9 mouse cellular contexts compared by ENCODE assay signal in the genomic region with DNA sequence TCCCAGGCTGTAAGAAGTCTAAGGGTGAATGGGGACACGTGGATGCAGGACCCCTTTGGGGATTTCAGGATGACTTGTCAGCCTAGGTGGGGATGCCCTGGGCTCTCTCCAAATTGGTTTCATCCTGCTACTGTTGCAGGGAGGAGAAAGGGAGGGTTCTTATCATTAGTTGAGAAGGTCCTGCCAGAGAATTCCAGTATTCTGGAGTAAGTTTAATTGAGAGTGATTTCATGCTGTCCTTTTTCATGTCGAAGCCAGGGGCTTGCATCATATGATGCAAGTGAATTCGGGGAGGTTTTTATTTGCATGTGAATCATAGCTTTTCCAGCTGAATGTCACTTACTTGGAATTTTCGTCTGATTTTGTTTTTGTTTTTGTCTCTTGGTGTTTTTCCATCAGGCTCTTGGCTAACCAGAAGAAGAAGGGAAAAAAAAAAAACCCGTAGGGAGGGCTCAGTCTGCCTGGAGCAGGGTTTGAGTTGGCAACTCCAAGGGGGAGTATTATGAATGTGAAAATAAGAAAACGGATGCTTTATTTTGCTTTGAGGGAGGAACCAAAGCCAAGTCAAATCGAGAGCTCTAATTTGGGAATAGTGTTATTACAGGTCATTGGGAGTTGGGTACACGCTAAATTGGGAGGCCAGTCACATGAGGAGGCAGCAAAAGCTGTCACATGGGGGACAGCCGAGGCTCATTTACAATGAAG.
DNase-seq lines count a peak whose midpoint lies in the region; ATAC-seq and TF ChIP-seq lines count a peak whose summit lies in the region.
"Had no signal": no experiment of that assay in that cellular context is flagged by ENCODE, and none has a peak within 500 bp of the region (broad histone marks: within the 10 kb centered on the region; RNA-seq: fewer than 3 reads in every experiment).

No protein-coding gene starts in this region.

- no peaks in the 10 kb centered on the region; the same call in 1 of the 2 replicates for H3K79me2 ChIP-seq in liver, adult 2 months (ENCODE audit: control insufficient read depth, insufficient read depth, low read length)

- TF ChIP-seq CTCF in liver, adult 2 months (IDR thresholded peaks at IDR 0.05; ENCODE audit: low read depth, low read length): no peak

- no peaks in the 10 kb centered on the region for H3K27me3 ChIP-seq in forebrain, embryonic 13.5 days
- no peaks in the 10 kb centered on the region for H3K27me3 ChIP-seq in forebrain, embryonic 11.5 days (ENCODE audit: control insufficient read depth, insufficient read depth, low read length)
- no peaks in the 10 kb centered on the region for H3K27me3 ChIP-seq in liver, adult 2 months (ENCODE audit: control insufficient read depth, insufficient read depth, low read length)
- H3K27me3 ChIP-seq in liver, embryonic 12.5 days (replicated peaks): no peaks in the 10 kb centered on the region
- no peaks in the 10 kb centered on the region for H3K27me3 ChIP-seq in midbrain, embryonic 15.5 days (replicated peaks)
- H3K27me3 ChIP-seq: limb, embryonic 15.5 days had no signal

- H3K4me3 ChIP-seq in forebrain, embryonic 13.5 days: no peak overlapping the region
- no peak overlapping the region for H3K4me3 ChIP-seq in forebrain, embryonic 11.5 days (ENCODE audit: low read depth, low read length)
- no peak overlapping the region for H3K4me3 ChIP-seq in liver, adult 2 months (ENCODE audit: insufficient read depth, low read depth, low read length)
- no peak overlapping the region for H3K4me3 ChIP-seq in liver, embryonic 12.5 days
- no peak overlapping the region for H3K4me3 ChIP-seq in midbrain, embryonic 15.5 days
- H3K4me3 ChIP-seq: limb, embryonic 15.5 days had no signal

- no peaks in the 10 kb centered on the region for H3K36me3 ChIP-seq in forebrain, embryonic 13.5 days (ENCODE audit: poor library complexity, severe bottlenecking)
- no peaks in the 10 kb centered on the region for H3K36me3 ChIP-seq in forebrain, embryonic 11.5 days (ENCODE audit: control insufficient read depth, insufficient read depth, low read length)
- H3K36me3 ChIP-seq in liver, adult 2 months (ENCODE audit: control insufficient read depth, insufficient read depth, low read length): no peaks in the 10 kb centered on the region
- H3K36me3 ChIP-seq in liver, embryonic 12.5 days: no peaks in the 10 kb centered on the region
- H3K36me3 ChIP-seq in midbrain, embryonic 15.5 days (replicated peaks): no peaks in the 10 kb centered on the region
- H3K36me3 ChIP-seq: limb, embryonic 15.5 days had no signal

- TF ChIP-seq POLR2A in liver, adult 2 months (IDR thresholded peaks at IDR 0.05; ENCODE audit: extremely low read depth, insufficient read depth, low read length): no peak

- DNase-seq in forebrain, embryonic 11.5 days (ENCODE audit: low spot score): no peak
- peak; percentile 54 for DNase-seq in liver, adult 2 months (ENCODE audit: extremely low read depth, low read depth, low spot score)
- DNase-seq in gastrocnemius, postnatal 25 days: peak; percentile 26
- DNase-seq in lung, postnatal 36 days: peak; percentile 50

- no peak overlapping the region for H3K4me2 ChIP-seq in forebrain, embryonic 13.5 days
- H3K4me2 ChIP-seq in forebrain, embryonic 11.5 days (ENCODE audit: low read depth, low read length, severe bottlenecking): no peak overlapping the region
- no peak overlapping the region for H3K4me2 ChIP-seq in liver, embryonic 12.5 days
- no peak overlapping the region for H3K4me2 ChIP-seq in midbrain, embryonic 15.5 days
- H3K4me2 ChIP-seq: limb, embryonic 15.5 days had no signal

- H3K4me1 ChIP-seq in forebrain, embryonic 13.5 days: peaks cover 9% of the 10 kb centered on the region
- H3K4me1 ChIP-seq in forebrain, embryonic 11.5 days (replicated peaks; ENCODE audit: control insufficient read depth, insufficient read depth, low read length): no peaks in the 10 kb centered on the region
- no peaks in the 10 kb centered on the region for H3K4me1 ChIP-seq in liver, adult 2 months (ENCODE audit: control insufficient read depth, insufficient read depth, low read length)
- no peaks in the 10 kb centered on the region for H3K4me1 ChIP-seq in liver, embryonic 12.5 days
- H3K4me1 ChIP-seq in midbrain, embryonic 15.5 days: no peaks in the 10 kb centered on the region; the same call in 1 of the 2 replicates

- H3K9ac ChIP-seq in forebrain, embryonic 13.5 days: no peak overlapping the region
- H3K9ac ChIP-seq in forebrain, embryonic 11.5 days (ENCODE audit: low read length): no peak overlapping the region
- H3K9ac ChIP-seq in liver, adult 2 months (ENCODE audit: low read depth, low read length): no peak overlapping the region
- H3K9ac ChIP-seq in liver, embryonic 12.5 days: no peak overlapping the region
- no peak overlapping the region for H3K9ac ChIP-seq in midbrain, embryonic 15.5 days
- H3K9ac ChIP-seq: limb, embryonic 15.5 days had no signal

- peak; percentile 44 for ATAC-seq in forebrain, embryonic 13.5 days
- ATAC-seq in forebrain, embryonic 11.5 days (replicated peaks; ENCODE audit: low FRiP score): no peak
- no peak for ATAC-seq in liver, embryonic 12.5 days
- ATAC-seq in inflammation-experienced regulatory T-cells, adult 6 months: no peak
- no peak for ATAC-seq in midbrain, embryonic 15.5 days (replicated peaks)

- no peak overlapping the region for H3K27ac ChIP-seq in forebrain, embryonic 13.5 days
- H3K27ac ChIP-seq in forebrain, embryonic 11.5 days (ENCODE audit: low read depth, low read length): no peak overlapping the region
- H3K27ac ChIP-seq in liver, adult 2 months (replicated peaks; ENCODE audit: insufficient read depth, low read depth, low read length): peak overlapping the region; percentile 48; the same call in 1 of the 2 replicates
- no peak overlapping the region for H3K27ac ChIP-seq in liver, embryonic 12.5 days
- no peak overlapping the region for H3K27ac ChIP-seq in midbrain, embryonic 15.5 days
- H3K27ac ChIP-seq: limb, embryonic 15.5 days had no signal

- WGBS in forebrain, embryonic 13.5 days: 49% methylated on average over 9 of the region's 9 CpGs
- whole genome bisulfite sequencing in forebrain, embryonic 11.5 days: 70% methylated on average over 9 of the region's 9 CpGs
- WGBS in liver, adult 2 months: 49% methylated on average over 9 of the region's 9 CpGs
- 53% methylated on average over 9 of the region's 9 CpGs for WGBS in liver, embryonic 12.5 days (ENCODE audit: insufficient replicate concordance)
- WGBS in midbrain, embryonic 15.5 days: 55% methylated on average over 9 of the region's 9 CpGs

- no peaks in the 10 kb centered on the region for H3K9me3 ChIP-seq in forebrain, embryonic 13.5 days (replicated peaks)
- no peaks in the 10 kb centered on the region for H3K9me3 ChIP-seq in forebrain, embryonic 11.5 days (ENCODE audit: control insufficient read depth, low read length)
- H3K9me3 ChIP-seq in liver, embryonic 12.5 days (replicated peaks): no peaks in the 10 kb centered on the region
- H3K9me3 ChIP-seq in midbrain, embryonic 15.5 days: no peaks in the 10 kb centered on the region
- H3K9me3 ChIP-seq: limb, embryonic 15.5 days had no signal
